Mouse (Mus musculus): Measurements from ENCODE around the gene Sult6b2.

Gene Sult6b2

GRCm38 (mm10) chr6:142804402-142804801, at the start of gene Sult6b2:
Gene Sult6b2 (minus strand): TSS chr6:142804502.
- DNase-seq = no peak

GRCm38 (mm10) chr6:142852419-142853377, 48.4 kb upstream of the Sult6b2 start:
- no peak for DNase-seq

GRCm38 (mm10) chr6:142850436-142850835, 46.1 kb upstream of the Sult6b2 start:
- no peak for DNase-seq

GRCm38 (mm10) chr6:142849326-142849725, 45.0 kb upstream of the Sult6b2 start:
- no peak for DNase-seq

- no peak for DNase-seq
Measured at GRCm38 (mm10) chr6:142847914-142848674, 43.8 kb upstream of the Sult6b2 start.

- DNase-seq = no peak
Measured at GRCm38 (mm10) chr6:142846855-142847254, 42.6 kb upstream of the Sult6b2 start.

GRCm38 (mm10) chr6:142845066-142845465, 40.8 kb upstream of the Sult6b2 start:
- DNase-seq = no peak

GRCm38 (mm10) chr6:142844061-142844460, 39.8 kb upstream of the Sult6b2 start:
- no peak for DNase-seq

- no peak for DNase-seq
Measured at GRCm38 (mm10) chr6:142838501-142838900, 34.2 kb upstream of the Sult6b2 start.

- DNase-seq = no peak
Measured at GRCm38 (mm10) chr6:142837326-142837725, 33.0 kb upstream of the Sult6b2 start.

GRCm38 (mm10) chr6:142835726-142836125, 31.4 kb upstream of the Sult6b2 start:
- no peak for DNase-seq

- DNase-seq = no peak
Measured at GRCm38 (mm10) chr6:142834911-142835310, 30.6 kb upstream of the Sult6b2 start.

GRCm38 (mm10) chr6:142831706-142832105, 27.4 kb upstream of the Sult6b2 start:
- no peak for DNase-seq

- DNase-seq = peak; percentile 14
Measured at GRCm38 (mm10) chr6:142831243-142831642, 26.9 kb upstream of the Sult6b2 start.

- DNase-seq = no peak
Measured at GRCm38 (mm10) chr6:142830221-142830620, 25.9 kb upstream of the Sult6b2 start.

- DNase-seq = no peak
Measured at GRCm38 (mm10) chr6:142825449-142825848, 21.1 kb upstream of the Sult6b2 start.

GRCm38 (mm10) chr6:142823008-142823787, 18.9 kb upstream of the Sult6b2 start:
- no peak for DNase-seq

GRCm38 (mm10) chr6:142818306-142818705, 14.0 kb upstream of the Sult6b2 start:
- no peak for DNase-seq

- DNase-seq = no peak
Measured at GRCm38 (mm10) chr6:142815513-142815912, 11.2 kb upstream of the Sult6b2 start.

- peak; percentile 80 for DNase-seq
Measured at GRCm38 (mm10) chr6:142814495-142814921, 10.2 kb upstream of the Sult6b2 start.

- DNase-seq = no peak
Measured at GRCm38 (mm10) chr6:142814011-142814410, 9.7 kb upstream of the Sult6b2 start.

- DNase-seq = no peak
Measured at GRCm38 (mm10) chr6:142812969-142813368, 8.7 kb upstream of the Sult6b2 start.

- DNase-seq = no peak
Measured at GRCm38 (mm10) chr6:142810239-142810638, 5.9 kb upstream of the Sult6b2 start.

Data from lung, postnatal 10 days (tissue).